Comparison of ENCODE assay signal across 1 mouse cellular context in the genomic region with DNA sequence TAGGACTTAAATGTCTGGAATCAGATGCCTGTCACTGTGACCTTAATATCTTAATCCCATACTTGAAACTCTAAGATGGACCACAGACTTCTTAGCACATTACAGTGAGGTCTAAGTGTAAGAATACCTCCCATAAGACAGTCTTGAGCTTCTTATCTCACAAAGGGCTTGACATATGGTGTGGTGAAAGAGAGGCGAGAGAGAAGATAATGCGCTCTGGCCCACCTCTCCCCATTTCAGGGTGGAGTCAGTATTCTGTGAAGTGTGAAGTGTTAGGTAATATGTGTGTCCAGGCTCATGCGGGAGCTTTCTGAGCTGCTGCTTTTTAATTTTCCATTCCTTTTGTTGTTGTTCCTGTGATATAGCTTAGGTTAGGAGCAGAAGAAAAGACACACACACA.
TF ChIP-seq lines count a peak whose summit lies in the region.

No protein-coding gene starts in this region.

TF ChIP-seq in MEL, 35 proteins besides CTCF, POLR2A, EP300 and RAD21 (continued from another document):
- TF ChIP-seq TCF12 (IDR thresholded peaks at IDR 0.05; ENCODE audit: low read depth, low read length) (peak; percentile 87), GATA1 (IDR thresholded peaks at IDR 0.05; ENCODE audit: low read depth, low read length) (peak; percentile 94), TAL1 (IDR thresholded peaks at IDR 0.05; ENCODE audit: low read length) (peak; percentile 82), SIN3A (IDR thresholded peaks at IDR 0.05; ENCODE audit: low read length) (peak; percentile 56; the same call in 1 of the 2 replicates), POLR2AphosphoS5 (IDR thresholded peaks at IDR 0.05; ENCODE audit: borderline replicate concordance, low read depth, low read length) (no peak), GABPA (IDR thresholded peaks at IDR 0.05; ENCODE audit: low read depth, low read length) (no peak), ETS1 (IDR thresholded peaks at IDR 0.05; ENCODE audit: low read depth, low read length) (peak; percentile 76), MXI1 (IDR thresholded peaks at IDR 0.05; ENCODE audit: low read depth, low read length) (peak; percentile 53; the same call in 1 of the 2 replicates), POLR2AphosphoS2 (IDR thresholded peaks at IDR 0.05; ENCODE audit: low read length) (no peak), MAZ (IDR thresholded peaks at IDR 0.05; ENCODE audit: low read depth, low read length) (no peak), SMC3 (IDR thresholded peaks at IDR 0.05; ENCODE audit: low read depth, low read length) (no peak), MAX (IDR thresholded peaks at IDR 0.05; ENCODE audit: low read length) (no peak)
